Mouse (Mus musculus) liver, adult 2 months (tissue): ENCODE measurements around the gene Gatm.

ENCODE experiments used
- CTCF ChIP-seq: fragments of 200-500 bp; IDR thresholded peaks from 2 replicates; pipeline ENCODE4 v1.5.1; 2011; ENCODE audit warnings: low read depth, low read length, control low read depth
- POLR2A ChIP-seq: fragments of 200-500 bp; IDR thresholded peaks from 2 replicates; pipeline ENCODE4 v1.6.1; 2011; ENCODE audit warnings: low read length, control low read depth; ENCODE audit not compliant: insufficient read depth; ENCODE audit errors: extremely low read depth

DNA sequence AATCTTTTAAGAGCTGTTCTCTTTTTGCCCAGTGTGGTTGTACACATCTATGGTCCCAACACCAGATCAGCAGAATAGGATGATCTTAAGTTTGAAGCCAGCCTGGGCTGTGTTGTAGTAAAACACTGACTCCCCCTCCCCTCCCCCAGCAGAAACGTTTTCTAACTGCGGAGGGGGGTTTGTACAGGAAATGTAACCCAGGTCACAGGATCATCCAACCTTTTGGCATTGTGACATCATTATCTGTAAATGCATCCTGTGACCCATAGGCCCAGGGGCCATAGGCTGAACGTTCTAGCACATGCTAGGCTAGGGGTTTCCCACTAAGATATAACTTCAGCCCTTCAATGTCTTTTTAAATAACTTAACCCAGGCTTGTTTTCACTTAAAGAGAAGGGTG, 25.6 kb upstream of the Gatm start, which contains the start of gene AA467197:
- TF ChIP-seq CTCF = no peak
- no peak for TF ChIP-seq POLR2A
